Mouse (Mus musculus): ENCODE results near the gene Acot3.

DNA sequence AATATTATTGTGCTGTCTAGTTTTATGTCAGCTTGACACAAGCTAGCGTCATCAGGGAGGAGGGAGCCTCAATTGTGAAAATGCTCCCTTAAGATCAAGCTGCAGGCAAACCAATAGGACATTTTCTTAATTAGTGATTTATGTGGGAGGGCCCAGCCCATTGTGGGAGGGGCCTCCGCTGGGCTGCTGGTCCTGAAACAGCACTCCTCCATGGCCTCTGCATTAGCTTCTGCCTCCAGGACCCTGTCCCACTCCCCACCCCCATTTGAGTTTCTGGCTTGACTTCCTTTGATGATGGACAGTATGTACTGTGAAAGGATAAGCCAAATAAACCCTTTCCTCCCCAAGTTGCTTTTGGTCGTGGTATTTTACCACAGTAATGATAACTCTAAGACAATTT, 55.1 kb downstream of the Acot3 start:
- no peak for TF ChIP-seq POLR2A (IDR thresholded peaks at IDR 0.05; ENCODE audit: control insufficient read depth, extremely low read depth, insufficient read depth, low read length, poor library complexity)
- no peak for TF ChIP-seq CTCF (IDR thresholded peaks at IDR 0.05; ENCODE audit: borderline replicate concordance, control insufficient read depth, extremely low read depth, insufficient read depth, low read length, poor library complexity)

Measured in thymus, adult 2 months (tissue).